Mouse (Mus musculus) E14TG2a.4 (cell line): Measurements from ENCODE around the gene Pheta1.

Source experiments
- CTCF ChIP-seq: conservative IDR thresholded peaks from 2 replicates; pipeline ENCODE4 v1.5.1; 2014; ENCODE audit warnings: low read length
- NANOG ChIP-seq: IDR thresholded peaks from 2 replicates; pipeline ENCODE4 v1.6.1; 2014; ENCODE audit warnings: borderline replicate concordance, low read length, mixed read lengths
- POU5F1 ChIP-seq: IDR thresholded peaks from 2 replicates; pipeline ENCODE4 v1.6.1; 2014; ENCODE audit warnings: low read length, borderline replicate concordance

DNA sequence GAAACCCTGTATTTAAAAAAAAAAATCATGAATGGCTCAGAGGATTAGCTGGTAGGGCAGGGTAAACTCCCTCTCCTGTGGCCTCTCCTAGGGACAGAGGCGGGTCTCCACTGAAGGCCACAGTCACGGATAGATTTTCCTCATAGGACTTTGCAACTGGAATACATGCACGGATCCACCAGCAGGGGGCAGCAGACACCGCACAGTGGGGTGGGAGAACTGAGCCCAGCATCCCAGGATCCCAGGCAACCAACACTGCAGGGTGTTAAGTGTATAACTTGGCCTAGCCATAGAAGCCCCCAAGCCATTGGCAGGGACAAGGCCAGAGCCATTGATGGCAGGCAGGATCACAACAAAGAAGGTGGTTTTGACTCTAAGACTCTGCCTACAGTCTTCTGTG, 23.4 kb downstream of the Pheta1 start:
- TF ChIP-seq CTCF (peak; percentile 80), POU5F1 (no peak), NANOG (no peak)
